Mouse (Mus musculus) bone marrow, adult 2 months (tissue): ENCODE measurements at regions not wholly inside any gene's neighbourhood (a gene's known extent, or its start where the extent isn't known, plus 50 kb on each side); places are given as distances from the start of the nearest gene placed in this dataset.
A peak's percentile ranks its signal among the peaks of the same experiment; 100 is the strongest.

ENCODE experiments used
- H3K27ac ChIP-seq: fragments of 200-500 bp; 2 replicates; pipeline ENCODE4 v1.5.1; 2012; ENCODE audit warnings: low read depth, mild to moderate bottlenecking, control low read depth, inconsistent platforms, low read length; ENCODE audit not compliant: control insufficient read depth, poor library complexity, insufficient read depth
- H3K4me1 ChIP-seq: fragments of 200-500 bp; 2 replicates; pipeline ENCODE4 v1.6.1; 2011; ENCODE audit warnings: low read length; ENCODE audit not compliant: control insufficient read depth, insufficient read depth
- H3K4me3 ChIP-seq: fragments of 200-500 bp; replicated peaks from 2 replicates; pipeline ENCODE3; 2011; ENCODE audit warnings: mild to moderate bottlenecking, low read depth, low read length, control low read depth; ENCODE audit not compliant: control insufficient read depth
- CTCF ChIP-seq: fragments of 200-500 bp; IDR thresholded peaks from 2 replicates; pipeline ENCODE4 v1.5.1; 2011; ENCODE audit warnings: low read length, control low read depth; ENCODE audit not compliant: control insufficient read depth, insufficient read depth
- POLR2A ChIP-seq: fragments of 200-500 bp; IDR thresholded peaks from 2 replicates; pipeline ENCODE4 v1.6.1; 2011; ENCODE audit warnings: low read depth, mild to moderate bottlenecking, control low read depth, low read length, borderline replicate concordance; ENCODE audit not compliant: control insufficient read depth
- WGBS: fragments of 180-500 bp; shearing (Covaris S2); methylation state at CpG from one replicate; pipeline ENCODE4 v1.1.7; 2018; 5-methylcytosine and 5-hydroxymethylcytosine counted together

GRCm38 (mm10) chr17:68149237-68149792, 124.3 kb upstream of the L3mbtl4 start:
- H3K27ac ChIP-seq: peak overlapping the region; percentile 38; the same call in 1 of the 2 replicates
- WGBS: 39% methylated on average over 10 of the region's 10 CpGs

GRCm38 (mm10) chr17:68152438-68153120, 121.0 kb upstream of the L3mbtl4 start:
- 52% methylated on average over 11 of the region's 11 CpGs for WGBS
- no peak overlapping the region for H3K4me3 ChIP-seq

More at GRCm38 (mm10) chr17:68149237-68149792, 124.3 kb upstream of the L3mbtl4 start:
- H3K4me3 ChIP-seq: no peak overlapping the region
- peaks cover 1% of the 10 kb centered on the region for H3K4me1 ChIP-seq
- TF ChIP-seq CTCF: no peak
- no peak for TF ChIP-seq POLR2A

GRCm38 (mm10) chr17:68154879-68155278, 118.7 kb upstream of the L3mbtl4 start:
- H3K4me3 ChIP-seq: no peak overlapping the region
- no peak for TF ChIP-seq CTCF
- TF ChIP-seq POLR2A: no peak
- WGBS: 71% methylated on average over 4 of the region's 4 CpGs

More at GRCm38 (mm10) chr17:68152438-68153120, 121.0 kb upstream of the L3mbtl4 start:
- peaks cover 1% of the 10 kb centered on the region for H3K4me1 ChIP-seq
- no peak for TF ChIP-seq POLR2A
- no peak for TF ChIP-seq CTCF
- H3K27ac ChIP-seq: no peak overlapping the region

GRCm38 (mm10) chr17:68158172-68158651, 115.4 kb upstream of the L3mbtl4 start:
- 74% methylated on average over 13 of the region's 13 CpGs for WGBS
- no peaks in the 10 kb centered on the region for H3K4me1 ChIP-seq
- H3K27ac ChIP-seq: no peak overlapping the region
- TF ChIP-seq CTCF: no peak
- no peak for TF ChIP-seq POLR2A
- H3K4me3 ChIP-seq: no peak overlapping the region

More at GRCm38 (mm10) chr17:68154879-68155278, 118.7 kb upstream of the L3mbtl4 start:
- H3K27ac ChIP-seq: no peak overlapping the region
- peaks cover 1% of the 10 kb centered on the region for H3K4me1 ChIP-seq

- Histone ChIP-seq H3K4me1 (no peaks in the 10 kb centered on the region), H3K27ac (no peak overlapping the region), H3K4me3 (no peak overlapping the region)
- TF ChIP-seq POLR2A (no peak), CTCF (no peak)
- WGBS: 42% methylated on average over 2 of the region's 2 CpGs
Measured at GRCm38 (mm10) chr17:68161107-68161506, 112.5 kb upstream of the L3mbtl4 start.

GRCm38 (mm10) chr17:68163545-68163944, 110.1 kb upstream of the L3mbtl4 start:
- H3K4me3 ChIP-seq: no peak overlapping the region
- 78% methylated on average over 4 of the region's 4 CpGs for WGBS
- TF ChIP-seq POLR2A (no peak), CTCF (no peak)
- H3K27ac ChIP-seq: no peak overlapping the region
- H3K4me1 ChIP-seq: no peaks in the 10 kb centered on the region

GRCm38 (mm10) chr17:68164666-68165065, 108.9 kb upstream of the L3mbtl4 start:
- WGBS: 71% methylated on average over 2 of the region's 2 CpGs
- TF ChIP-seq POLR2A (no peak), CTCF (no peak)
- H3K4me3 ChIP-seq: no peak overlapping the region
- no peaks in the 10 kb centered on the region for H3K4me1 ChIP-seq
- no peak overlapping the region for H3K27ac ChIP-seq

- H3K4me1 ChIP-seq: no peaks in the 10 kb centered on the region
- 77% methylated on average over 15 of the region's 15 CpGs for WGBS
- TF ChIP-seq CTCF (no peak), POLR2A (no peak)
- H3K27ac ChIP-seq: no peak overlapping the region
- no peak overlapping the region for H3K4me3 ChIP-seq
Measured at GRCm38 (mm10) chr17:68165171-68165825, 108.3 kb upstream of the L3mbtl4 start.
